Mouse (Mus musculus) G1E (cell line): Measurements from ENCODE around the gene Pdgfc.

Experiments used
- CTCF ChIP-seq: IDR thresholded peaks from 2 replicates; pipeline ENCODE4 v1.5.1; 2012; ENCODE audit warnings: low read depth, low read length, inconsistent platforms, mixed read lengths
- GATA1 ChIP-seq: IDR thresholded peaks from 2 replicates; pipeline ENCODE4 v1.6.1; 2012; ENCODE audit warnings: borderline replicate concordance, low read length, inconsistent platforms, mixed read lengths
- GATA2 ChIP-seq: IDR thresholded peaks from 2 replicates; pipeline ENCODE4 v1.6.1; 2012; ENCODE audit warnings: low read depth, low read length, inconsistent platforms, borderline replicate concordance
- POLR2AphosphoS5 ChIP-seq: IDR thresholded peaks from 2 replicates; pipeline ENCODE4 v1.6.1; 2012; ENCODE audit warnings: low read depth, low read length, inconsistent platforms; ENCODE audit not compliant: insufficient replicate concordance
- TAL1 ChIP-seq: conservative IDR thresholded peaks from 2 replicates; pipeline ENCODE4 v1.6.1; 2012; ENCODE audit warnings: low read depth, low read length, inconsistent platforms, mixed read lengths

DNA sequence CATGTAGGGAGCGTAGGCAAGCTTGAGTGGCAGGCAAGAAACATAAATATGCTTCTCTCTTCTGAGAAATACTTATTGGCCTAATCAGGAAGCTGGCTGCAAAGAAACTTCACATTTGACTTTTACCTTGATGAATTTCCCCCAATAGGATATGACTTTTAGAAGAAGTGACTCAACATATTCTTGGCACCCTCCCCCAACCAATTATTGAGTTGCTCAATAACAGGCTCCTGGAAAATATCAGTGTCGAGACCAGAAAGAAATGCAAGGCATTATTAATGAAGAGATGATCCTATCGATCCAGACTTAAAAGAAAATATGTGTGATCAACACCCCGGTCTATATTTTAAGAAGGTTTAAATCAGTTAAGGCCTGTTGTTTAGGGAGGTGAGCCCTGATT is 125.9 kb downstream of the Pdgfc start:
- TF ChIP-seq TAL1 (no peak), CTCF (no peak), POLR2AphosphoS5 (no peak), GATA1 (no peak), GATA2 (no peak)
